Mouse (Mus musculus) heart, postnatal 4 days (tissue): ENCODE data around the gene Frmd8. TPM values are rescaled to one million over a fixed set of nuclear protein-coding genes. Genes with fewer than 3 reads are reported as not detected.
A peak's percentile ranks its signal among the peaks of the same experiment; 100 is the strongest.

Experiments used
- DNase-seq: peaks from one replicate; pipeline ENCODE4 v3.0.0; 2021
- total RNA-seq, 2 experiments: library from RNA; stranded (reverse); gene quantifications; 2 replicates each; pipeline ENCODE4 v1.2.3; 2021

Gene Frmd8
- total RNA-seq, 2 experiments from 2014 or later, result 18.6 to 20.9 TPM

DNA sequence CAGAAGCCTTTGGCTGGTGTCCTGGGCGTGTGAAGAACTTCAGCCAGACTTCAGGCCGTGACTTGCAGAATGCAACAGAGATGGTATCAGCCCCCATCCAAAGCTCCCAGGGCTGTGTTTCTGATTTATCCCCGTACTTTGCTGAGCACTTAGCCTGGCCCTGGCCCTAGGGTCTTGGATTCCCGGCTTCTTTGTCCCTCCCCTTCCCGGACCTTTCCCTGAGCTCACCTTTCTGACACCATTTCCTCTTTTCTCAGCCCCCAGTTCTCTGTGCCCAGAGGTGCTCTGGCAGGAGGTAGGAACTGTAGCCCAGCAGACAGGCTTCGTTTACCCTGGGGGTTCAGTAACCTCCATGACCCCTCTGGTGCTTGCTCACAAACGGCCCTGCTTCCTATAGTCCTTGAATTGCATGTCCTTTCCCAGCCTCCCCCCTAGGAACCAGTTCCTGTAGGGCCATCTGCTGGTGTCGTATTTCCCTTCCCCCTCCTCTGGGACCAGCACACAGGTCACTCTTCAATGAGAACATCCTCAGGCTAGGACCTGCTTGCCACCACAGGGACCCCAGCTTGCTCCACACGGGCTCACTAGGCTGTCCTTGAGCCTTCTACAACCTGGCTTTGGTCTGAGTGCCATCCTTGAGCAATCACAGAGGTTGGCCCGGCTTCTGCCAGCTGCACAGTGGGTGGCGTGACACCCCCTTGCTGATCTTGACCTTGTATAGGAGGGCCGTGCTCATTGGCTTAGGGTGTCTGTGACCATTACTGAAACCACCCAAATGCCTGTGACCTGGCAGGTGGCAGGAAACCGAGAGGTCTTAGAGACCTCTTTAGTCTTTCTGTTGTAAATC, 26.0 kb downstream of the Frmd8 start:
- peak; percentile 64 for DNase-seq

- peak; percentile 78 for DNase-seq
Measured at GRCm38 (mm10) chr19:5848032-5848825, 26.8 kb downstream of the Frmd8 start.

DNA sequence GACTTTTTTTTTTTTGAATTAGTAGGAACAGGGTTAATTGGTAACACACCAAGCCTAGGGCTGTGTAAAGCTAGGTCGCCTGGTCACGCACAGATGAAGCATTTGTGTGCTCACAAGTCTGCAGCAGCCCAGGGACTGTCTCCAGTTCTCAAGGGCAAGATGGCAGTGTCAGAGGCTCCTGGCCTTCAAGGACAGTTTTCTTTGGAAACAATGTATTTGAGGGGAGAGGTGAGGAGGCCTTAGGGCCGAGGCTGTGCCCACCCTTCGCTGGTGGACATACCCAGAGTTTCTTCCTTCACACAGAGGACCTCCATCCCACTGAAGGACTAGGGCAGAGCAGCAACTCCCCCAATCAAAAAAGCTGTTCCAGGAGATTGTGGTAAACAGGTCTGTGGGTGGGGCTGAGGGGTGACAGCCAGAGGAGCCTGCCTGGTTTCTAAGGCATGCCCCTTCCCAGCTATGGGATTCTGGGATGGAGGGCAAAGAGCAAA, 27.7 kb downstream of the Frmd8 start:
- no peak for DNase-seq

- DNase-seq, result peak; percentile 90
Measured at GRCm38 (mm10) chr19:5846557-5847305, 28.3 kb downstream of the Frmd8 start.

DNA sequence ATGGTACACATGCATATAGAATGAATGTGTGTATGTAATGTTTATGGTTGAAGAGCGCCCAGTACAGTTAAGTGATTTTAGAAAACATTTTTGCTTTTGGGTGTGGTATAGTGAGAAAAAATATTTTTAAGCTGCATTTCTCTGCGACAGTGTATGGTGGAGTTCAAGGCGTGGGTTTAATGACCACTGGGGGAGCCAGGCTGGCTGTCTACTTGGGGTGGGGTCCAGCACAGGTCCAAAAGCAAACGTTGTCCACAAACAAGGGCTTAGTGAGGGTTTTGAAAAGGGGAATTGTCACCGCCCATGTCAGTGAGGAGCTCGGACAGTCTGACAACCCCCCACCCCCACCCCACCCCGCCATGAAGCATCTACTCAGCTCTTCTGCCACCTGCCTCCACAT, 28.9 kb downstream of the Frmd8 start:
- DNase-seq, result peak; percentile 52

DNA sequence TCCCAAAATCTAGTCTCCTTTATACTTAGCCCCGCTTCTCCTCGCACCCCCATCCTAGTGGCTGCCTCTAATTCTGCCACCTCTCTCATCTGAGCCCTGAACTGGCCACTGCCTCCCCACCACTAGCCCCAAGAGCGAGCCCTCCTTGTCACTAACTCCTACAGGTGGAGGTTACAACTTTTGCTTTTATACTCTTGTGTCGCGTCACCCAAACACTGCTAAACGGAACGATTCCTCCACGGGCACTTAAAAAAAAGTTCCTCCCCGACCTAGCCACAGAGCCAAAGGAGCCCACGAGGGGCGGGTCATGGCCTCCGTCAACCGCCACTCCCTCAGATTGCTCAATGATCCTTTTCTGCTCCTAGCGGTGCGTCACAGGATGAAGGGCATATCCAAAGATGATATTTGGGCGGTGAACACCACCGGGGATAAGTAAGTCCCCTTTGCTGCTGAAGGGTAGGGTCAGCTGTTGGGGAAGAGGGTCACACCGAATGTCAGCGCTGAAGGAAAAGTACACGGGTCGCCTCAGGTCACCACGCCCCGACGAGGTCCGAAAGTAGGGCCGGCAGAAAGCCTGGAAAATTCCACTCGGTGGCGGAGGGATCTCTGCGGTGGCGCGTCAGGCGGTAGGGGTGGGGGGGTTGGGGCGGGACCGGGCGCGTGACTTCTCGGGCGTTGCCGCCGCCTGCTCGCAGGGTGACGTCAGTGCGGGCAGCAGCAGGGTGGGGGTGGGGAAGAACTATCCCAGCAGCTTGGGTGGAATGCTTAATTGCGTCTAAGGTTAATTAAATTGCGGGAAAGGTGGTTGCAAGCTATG, 29.5 kb downstream of the Frmd8 start:
- peak; percentile 98 for DNase-seq

DNA sequence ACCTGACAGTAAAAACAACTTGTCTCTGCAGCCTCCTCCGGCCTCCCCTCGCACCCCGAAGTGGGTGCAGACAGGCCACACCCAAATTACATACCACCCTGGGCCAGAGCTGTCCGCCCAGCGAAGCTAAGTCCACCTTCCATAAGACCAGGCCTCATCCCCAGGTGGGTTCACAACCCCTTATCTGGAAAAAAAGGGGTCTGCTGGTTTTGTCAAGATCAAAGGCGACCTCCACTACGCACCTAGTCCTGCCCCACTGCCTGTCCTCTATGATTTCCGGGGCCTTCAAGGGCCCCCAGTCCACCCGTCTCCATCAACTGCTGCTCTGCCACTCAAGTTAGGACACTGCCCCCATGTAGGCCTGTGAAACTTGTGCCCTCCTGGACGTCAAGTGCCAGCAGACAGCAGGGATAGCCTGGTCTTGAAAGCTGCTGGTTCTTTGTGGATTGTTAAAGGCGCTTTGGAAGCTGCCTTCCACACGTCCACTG, 30.2 kb downstream of the Frmd8 start:
- DNase-seq, result peak; percentile 43

DNA sequence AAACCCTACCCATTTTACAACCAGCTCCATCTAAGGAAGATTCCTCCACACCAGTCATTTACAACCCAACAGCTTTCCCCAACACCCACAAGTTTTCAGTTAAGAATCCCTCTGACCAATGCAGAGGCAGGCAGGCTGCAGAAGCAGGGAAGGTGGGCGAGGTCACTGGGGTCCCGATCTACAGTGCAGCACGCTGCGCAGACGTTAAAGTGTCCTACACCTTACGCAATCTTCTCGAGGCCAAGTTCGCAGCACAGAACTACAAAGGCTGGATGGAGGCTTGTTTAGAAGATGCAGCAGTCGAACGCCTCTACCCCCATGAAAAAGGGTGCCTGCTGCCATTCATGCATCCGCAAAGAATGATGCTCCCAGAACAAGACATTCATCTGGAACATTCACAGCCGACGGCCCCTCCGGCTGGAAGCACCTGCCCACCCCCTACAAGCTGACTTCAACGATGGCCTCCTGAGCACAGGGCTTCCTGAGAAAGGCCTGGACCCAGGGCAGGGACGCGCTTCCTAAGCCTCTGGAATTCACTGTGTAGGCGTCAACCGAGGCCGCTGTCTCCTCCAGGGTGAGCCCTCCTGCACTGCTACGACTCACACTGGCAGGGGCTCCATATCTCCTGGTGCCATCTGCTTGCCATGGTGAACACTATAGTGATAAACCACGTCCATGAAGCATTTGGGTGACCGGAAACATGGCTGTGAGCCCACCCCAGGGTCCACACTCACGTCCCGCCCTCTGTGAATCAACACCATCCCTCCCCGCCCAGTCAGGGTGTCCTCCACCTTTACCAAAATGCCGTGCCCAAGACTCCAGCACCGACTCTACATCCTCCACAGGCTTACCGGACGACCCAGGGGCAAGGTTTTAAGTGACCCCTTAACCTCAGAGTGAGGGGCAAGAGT, 31.0 kb downstream of the Frmd8 start:
- DNase-seq, result peak; percentile 51

DNA sequence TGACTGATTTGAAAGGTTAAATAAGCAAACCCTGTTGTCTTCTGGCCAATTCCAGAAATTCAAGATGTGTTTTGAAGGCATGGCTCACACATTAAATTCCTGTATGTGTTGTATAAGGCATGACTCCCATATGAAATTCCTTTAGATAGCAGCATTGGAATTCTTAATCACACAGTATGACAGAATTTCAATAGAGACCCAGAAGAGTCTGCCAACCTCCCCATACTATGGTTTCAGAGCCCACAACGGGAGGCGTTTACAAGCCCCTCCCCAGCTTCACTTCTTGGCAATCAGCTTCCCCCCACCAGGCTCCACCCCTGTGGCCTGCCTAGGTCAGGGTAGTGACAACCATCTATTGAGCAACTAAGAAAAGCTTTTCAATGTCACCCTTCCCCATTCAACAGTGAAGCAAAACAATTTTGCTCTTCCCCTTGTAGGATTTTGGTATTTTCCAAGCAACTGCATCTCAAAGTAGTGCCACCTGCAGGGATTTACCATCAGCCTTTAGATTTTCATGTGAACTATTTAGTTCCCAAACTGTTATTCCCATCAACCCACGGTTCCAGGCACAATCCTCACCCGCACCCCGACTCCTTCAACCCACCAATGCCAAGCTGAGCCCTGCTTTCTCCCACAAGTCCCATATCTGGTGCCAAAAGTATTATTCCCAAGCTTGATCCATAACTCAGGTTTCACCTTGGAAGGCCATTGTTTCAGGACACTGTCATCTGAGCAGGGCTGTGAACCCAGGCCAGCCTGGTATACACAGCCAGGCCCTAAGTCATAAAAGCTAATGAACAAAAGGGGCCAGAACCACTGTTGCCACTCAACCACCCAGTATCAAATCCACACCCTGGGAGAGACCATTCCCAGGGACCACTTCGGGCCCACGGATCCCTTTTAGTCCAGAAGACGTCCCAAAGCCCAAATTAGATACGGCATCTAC, 32.0 kb downstream of the Frmd8 start:
- DNase-seq, result peak; percentile 51

GRCm38 (mm10) chr19:5841999-5842784, 32.9 kb downstream of the Frmd8 start:
- no peak for DNase-seq

DNA sequence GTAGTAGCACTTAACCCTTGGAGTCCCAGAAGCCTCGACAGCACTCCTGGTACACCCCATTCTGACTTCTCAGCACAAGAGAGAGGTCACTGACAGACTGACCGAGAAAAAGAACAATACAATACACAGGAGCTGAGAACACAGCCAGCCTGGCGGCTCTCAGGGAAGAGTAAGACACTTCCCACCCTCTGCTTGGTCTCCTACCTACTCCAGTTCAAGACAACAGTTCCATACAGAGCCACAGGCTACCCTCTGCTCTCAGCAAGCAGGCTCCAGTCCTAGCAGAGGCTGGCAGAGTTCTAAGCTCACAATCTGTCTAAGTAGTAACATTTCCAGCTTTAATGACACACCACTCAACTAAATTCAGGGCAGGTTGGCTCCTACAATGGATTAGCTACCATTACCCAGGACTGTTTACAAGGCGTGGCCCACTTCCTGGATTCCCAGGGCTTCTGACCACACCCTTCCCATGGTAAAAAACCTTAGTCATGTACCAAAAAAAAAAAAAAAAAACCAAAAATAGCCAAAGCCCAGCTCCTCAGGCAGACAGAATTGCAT, 33.6 kb downstream of the Frmd8 start:
- no peak for DNase-seq

- DNase-seq, result no peak
Measured at GRCm38 (mm10) chr19:5840890-5841388, 34.1 kb downstream of the Frmd8 start.

DNA sequence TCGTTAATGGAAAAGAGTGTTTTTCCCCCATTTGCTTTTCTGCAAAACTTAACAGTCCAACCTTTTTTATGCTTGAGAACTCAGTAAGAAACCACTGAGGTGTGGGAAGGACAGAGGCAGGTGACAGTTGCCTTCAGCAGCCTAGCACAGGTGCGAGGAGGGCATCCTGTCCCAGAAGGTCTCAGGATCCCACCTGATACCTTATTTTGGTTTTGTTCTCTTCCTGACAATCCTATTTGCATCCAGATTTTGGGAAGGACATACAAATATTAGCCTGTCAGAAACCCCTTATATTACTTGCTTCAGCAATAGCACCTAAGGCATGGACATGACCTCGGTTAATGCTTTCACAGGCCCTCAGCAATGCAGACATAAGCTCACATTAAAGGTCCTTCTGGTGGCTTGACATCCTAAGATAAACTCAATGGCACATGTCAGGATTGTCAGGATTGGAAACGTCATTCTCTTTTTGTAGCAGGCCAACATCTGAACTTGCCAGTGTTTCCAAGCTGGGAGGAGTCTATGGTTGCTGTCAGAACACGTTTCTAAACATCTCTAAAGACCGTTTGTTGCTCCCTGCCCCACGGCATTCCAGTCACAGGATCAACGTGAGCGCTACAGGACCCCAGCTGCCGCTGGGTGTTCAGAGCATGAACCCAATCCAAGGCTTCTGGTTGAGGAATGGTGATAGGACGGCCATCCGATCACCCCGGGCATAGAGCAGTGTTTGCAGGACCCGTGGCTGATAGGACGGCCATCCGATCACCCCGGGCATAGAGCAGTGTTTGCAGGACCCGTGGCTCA, 34.8 kb downstream of the Frmd8 start:
- peak; percentile 58 for DNase-seq

GRCm38 (mm10) chr19:5839317-5840085, 35.6 kb downstream of the Frmd8 start:
- peak; percentile 34 for DNase-seq

- DNase-seq, result no peak
Measured at GRCm38 (mm10) chr19:5838892-5839165, 36.2 kb downstream of the Frmd8 start.

- DNase-seq, result no peak
Measured at GRCm38 (mm10) chr19:5838136-5838891, 36.8 kb downstream of the Frmd8 start.
